Mouse (Mus musculus) small intestine, adult 2 months (tissue): ENCODE measurements around the gene Fto.

ENCODE experiments used
- CTCF ChIP-seq: fragments of 200-500 bp; IDR thresholded peaks from 2 replicates; pipeline ENCODE4 v1.5.1; 2012; ENCODE audit warnings: low read depth, mild to moderate bottlenecking, control low read depth, inconsistent platforms, low read length, moderate library complexity, mixed read lengths; ENCODE audit not compliant: insufficient replicate concordance, insufficient read length; ENCODE audit errors: extremely low read depth
- POLR2A ChIP-seq: fragments of 200-500 bp; IDR thresholded peaks from 2 replicates; pipeline ENCODE4 v1.6.1; 2012; ENCODE audit warnings: low read depth, mild to moderate bottlenecking, control low read depth, inconsistent platforms, low read length, moderate library complexity

DNA sequence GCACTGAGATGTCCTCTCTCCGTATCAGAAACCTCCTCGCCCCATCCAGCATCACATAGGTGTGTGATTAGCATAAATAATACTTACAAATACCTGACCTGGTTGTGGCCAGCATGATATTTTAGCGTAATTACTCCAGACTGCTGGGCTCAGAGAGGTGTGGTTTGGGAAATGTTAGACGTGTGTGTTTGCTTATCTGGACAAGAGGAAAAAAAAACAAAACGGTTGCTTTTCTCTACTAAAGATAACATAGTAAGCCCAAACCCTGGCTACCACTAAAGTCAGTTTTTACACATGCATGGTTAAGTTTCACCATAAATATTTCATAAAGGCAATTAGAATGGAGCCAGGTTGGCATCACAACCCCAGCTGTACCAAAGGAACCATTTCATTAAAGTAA, 221.4 kb downstream of the Fto start:
- no peak for TF ChIP-seq CTCF
- no peak for TF ChIP-seq POLR2A
